Mouse (Mus musculus) yolk sac, embryonic 10.5 days (tissue): ENCODE data around the gene Cyp2d34.

Source experiments
- DNase-seq: peaks from one replicate; pipeline ENCODE4 v3.0.0-alpha.2; 2017; ENCODE audit warnings: low spot score

Gene Cyp2d34

DNA sequence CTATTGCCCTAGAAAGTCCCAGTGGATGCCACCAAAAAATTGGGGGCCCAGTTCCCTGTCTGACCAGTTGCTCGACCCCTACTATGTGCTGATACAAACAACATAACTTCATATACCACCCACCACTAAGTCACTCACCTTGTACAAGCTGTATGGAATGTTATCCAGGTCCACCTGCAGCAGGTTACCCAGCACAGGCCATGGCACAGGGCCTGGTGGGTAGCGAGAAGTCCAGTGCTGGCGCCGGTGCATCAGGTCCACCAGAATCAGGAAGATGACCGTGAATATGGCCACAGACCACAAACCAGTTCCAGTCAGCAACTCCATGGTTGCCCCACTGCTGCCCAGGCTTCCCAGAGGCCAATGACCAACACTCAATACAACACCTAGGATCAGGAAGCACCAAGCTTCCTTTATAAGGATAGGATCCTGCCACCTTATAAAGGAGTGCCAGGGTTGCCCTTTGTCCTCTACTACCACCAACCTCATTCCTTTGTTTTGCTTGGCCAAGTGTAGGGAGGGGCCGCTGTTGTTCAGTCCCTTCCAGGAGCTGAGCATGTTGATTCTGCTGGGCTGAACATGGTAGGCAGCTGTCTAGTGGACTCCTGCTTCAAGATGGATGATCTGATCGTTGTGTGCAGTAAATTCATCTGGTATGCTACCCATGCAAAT lies at the start of gene Cyp2d34:
TSS of gene Cyp2d34 (minus strand) at position 416 of the 672 bp plus-strand sequence.
- no peak for DNase-seq

- DNase-seq, result no peak
These were observed 35.6 kb upstream of the Cyp2d34 start for GRCm38 (mm10) chr15:82656346-82656745.

DNA sequence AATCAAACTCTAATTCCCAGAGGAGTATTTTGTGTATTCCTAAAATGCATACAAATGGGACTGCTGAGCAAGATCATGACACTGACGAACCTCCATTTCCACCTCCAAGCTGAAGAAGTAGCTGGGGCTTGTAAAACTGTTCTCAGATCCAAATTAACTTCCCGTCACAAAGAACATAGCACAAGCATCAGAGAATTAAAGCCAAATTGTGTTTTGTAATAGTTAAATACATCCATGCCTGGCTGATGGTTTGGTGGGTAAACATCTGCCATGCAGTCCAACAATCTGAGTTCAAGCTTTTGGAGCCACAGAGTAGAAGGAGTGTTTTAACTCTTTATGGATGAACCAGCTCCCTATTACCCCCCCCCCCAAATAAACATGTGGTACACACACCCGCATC lies 23.6 kb upstream of the Cyp2d34 start:
- DNase-seq, result no peak

- no peak for DNase-seq
These were observed 23.0 kb upstream of the Cyp2d34 start for GRCm38 (mm10) chr15:82643771-82644170.

DNA sequence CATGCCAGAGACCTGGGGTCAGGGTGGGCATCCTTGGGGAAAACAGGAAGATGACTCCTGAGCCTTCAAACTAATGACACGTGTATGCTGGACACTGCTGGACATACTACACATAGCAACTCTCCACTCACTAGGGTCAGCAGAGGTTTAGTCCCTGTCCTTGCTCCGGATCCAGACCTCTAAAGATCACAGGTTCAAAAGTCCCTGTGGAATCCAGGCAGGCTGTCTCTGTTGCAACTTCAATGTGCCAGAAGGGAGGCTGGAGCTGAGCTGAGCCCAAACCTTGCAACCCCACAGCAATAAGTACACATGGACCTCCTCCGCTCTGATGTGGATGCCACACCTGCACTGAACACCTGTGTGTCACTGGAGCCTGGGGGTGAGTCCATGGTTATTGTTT lies 22.0 kb upstream of the Cyp2d34 start:
- no peak for DNase-seq

- DNase-seq, result no peak
These were observed 21.2 kb upstream of the Cyp2d34 start for GRCm38 (mm10) chr15:82641921-82642320.

- no peak for DNase-seq
These were observed 20.6 kb upstream of the Cyp2d34 start for GRCm38 (mm10) chr15:82641390-82641789.

DNA sequence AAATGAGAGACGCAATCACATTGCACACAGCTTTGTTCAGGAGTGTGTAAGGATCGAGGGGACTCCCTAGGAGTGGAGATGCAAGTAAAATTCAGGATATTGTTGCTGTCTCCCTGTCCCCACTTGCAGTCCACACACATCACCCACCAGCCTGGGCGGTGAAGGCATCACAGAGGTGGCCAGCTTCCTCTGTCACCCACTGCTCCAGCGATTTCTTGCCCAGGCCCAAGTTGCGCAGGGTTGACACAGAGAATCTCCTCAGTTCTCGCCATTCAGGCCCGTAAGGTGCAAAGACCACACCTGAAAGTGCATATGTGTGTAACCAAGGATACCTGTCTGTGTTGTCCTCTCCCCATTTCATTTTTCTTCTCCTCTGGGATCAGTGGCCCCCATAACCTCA lies 19.5 kb upstream of the Cyp2d34 start:
- DNase-seq, result no peak

- no peak for DNase-seq
These were observed 16.7 kb upstream of the Cyp2d34 start for GRCm38 (mm10) chr15:82637130-82638075.

GRCm38 (mm10) chr15:82634976-82635375 lies 14.2 kb upstream of the Cyp2d34 start:
- DNase-seq, result no peak

GRCm38 (mm10) chr15:82621993-82622392 lies 1.2 kb upstream of the Cyp2d34 start:
- no peak for DNase-seq

DNA sequence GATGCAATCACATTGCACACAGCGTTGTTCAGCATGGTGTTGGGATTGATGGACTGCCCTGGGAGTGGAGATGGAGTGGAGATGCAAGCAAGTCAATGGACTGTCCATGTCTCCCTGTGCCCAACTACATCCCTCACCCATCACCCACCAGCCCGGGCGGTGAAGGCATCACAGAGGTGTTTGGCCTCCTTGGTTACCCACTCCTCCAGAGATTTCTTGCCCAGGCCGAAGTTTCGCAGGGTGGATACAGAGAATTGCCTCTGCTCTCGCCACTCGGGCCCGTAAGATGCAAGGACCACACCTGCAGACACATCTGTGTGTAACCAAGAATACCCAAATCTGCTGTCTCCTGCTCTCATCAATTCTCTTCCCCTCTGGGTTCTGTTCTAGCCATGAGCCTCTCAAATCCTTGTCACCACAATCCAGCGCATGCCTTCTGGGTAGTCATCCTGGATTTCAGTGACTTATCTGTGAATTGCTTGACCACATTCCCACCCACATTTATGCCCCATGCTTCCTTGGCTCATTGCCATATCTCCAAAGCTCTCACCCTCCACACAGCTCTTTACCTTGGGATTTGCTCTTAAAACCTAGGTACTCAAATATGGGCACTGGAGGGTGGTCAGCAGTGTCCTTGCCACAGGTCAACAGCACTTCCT lies 2.3 kb downstream of the Cyp2d34 start:
- DNase-seq, result no peak

DNA sequence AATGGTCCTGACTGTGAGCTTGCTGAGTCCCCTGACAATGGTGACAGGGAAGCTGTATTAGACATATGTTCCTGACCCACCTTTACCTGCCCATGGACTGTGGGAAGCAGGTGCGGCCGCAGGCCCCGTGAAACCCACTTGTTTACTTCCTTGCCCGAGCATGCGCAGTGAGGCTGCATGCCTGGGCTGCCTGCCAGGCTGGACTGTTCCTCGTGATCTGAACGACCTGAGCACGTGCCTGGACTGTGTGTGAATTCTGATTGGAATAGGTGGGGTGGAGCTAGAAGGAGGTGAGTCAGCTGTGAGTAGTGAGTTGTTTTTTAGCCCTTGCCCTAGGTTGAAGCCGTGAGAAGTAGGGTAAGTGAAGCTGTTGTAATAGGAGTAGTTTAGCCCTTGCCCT lies 38.1 kb downstream of the Cyp2d34 start:
- DNase-seq, result no peak

- DNase-seq, result no peak
These were observed 41.7 kb downstream of the Cyp2d34 start for GRCm38 (mm10) chr15:82579071-82579470.

DNA sequence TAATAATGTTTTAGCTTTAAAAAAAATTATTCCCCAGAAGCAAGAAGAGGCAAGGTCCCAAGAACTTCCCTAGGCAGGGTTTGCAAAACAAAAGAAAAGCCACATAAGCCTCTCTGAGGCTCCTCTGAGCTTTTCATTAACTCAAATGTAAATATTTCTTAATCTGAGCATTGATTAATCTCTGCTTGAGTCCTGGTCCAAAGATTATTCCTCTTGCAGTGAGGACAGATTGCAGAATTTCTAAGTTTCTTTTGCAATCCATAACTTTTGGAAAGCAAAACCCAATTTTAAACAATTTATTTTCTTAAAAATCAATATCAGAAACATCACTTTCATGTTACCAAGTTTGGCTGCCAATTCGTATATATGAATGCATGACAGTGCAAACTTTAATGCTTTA lies 47.9 kb downstream of the Cyp2d34 start:
- DNase-seq, result no peak
